Mouse (Mus musculus) adrenal gland, postnatal 4 days (tissue): Measurements from ENCODE around the gene Hras. TPM values are rescaled to one million over a fixed set of nuclear protein-coding genes. Genes with fewer than 3 reads are reported as not detected.

Experiments used
- microRNA-seq: library from miRNA; unstranded; fragments of <30 nt; microRNA quantifications from one replicate; pipeline ENCODE4 v1.2.0, GENCODE M21; 2021
- total RNA-seq, 2 experiments: library from RNA; stranded (reverse); gene quantifications; 2 replicates each; pipeline ENCODE4 v1.2.3; 2021

The Hras gene
- total RNA-seq, 2 experiments from 2014 or later: 88.5 to 96.4 TPM

Small RNAs within 50 kb of the gene (microRNA-seq; reads per million reads assigned to microRNA genes)
- gene Mir210: 507 reads per million, percentile 67 among the genes with 10 or more reads in this experiment

Other genes starting within 250 kb of the Hras start
- gene Ifitm5, start 243.7 kb downstream of the Hras start, total RNA-seq: 1 to 10 TPM; 2.6 to 2.8 TPM
- gene Gm45717, start 238.1 kb downstream of the Hras start, total RNA-seq: not detected
- 100 to 1,000 TPM; 508 to 623 TPM for gene Ifitm2, start 238.0 kb downstream of the Hras start, total RNA-seq
- gene Ifitm1, start 226.8 kb downstream of the Hras start, total RNA-seq: 10 to 100 TPM in 1 of 2 experiments, 1 to 10 TPM in 1; 8.0 to 13.7 TPM
- 100 to 1,000 TPM; 109 to 115 TPM for gene Ifitm3, start 183.2 kb downstream of the Hras start, total RNA-seq
- gene Ifitm6, start 176.1 kb downstream of the Hras start, total RNA-seq: 1 to 10 TPM; 2.1 to 4.5 TPM
- not detected for gene Gm17387, start 164.9 kb downstream of the Hras start, total RNA-seq
- 10 to 100 TPM in 1 of 2 experiments, 1 to 10 TPM in 1; 7.0 to 11.3 TPM for gene B4galnt4, start 132.9 kb downstream of the Hras start, total RNA-seq
- 1 to 10 TPM; 1.6 to 2.2 TPM for gene Pkp3, start 115.8 kb downstream of the Hras start, total RNA-seq
- gene Sigirr, start 93.4 kb downstream of the Hras start, total RNA-seq: 10 to 100 TPM in 1 of 2 experiments, 1 to 10 TPM in 1; 7.0 to 10.3 TPM
- 1 to 10 TPM in 1 of 2 experiments, under 1 TPM in 1; 0.65 to 2.2 TPM for gene Ano9, start 76.2 kb downstream of the Hras start, total RNA-seq
- 10 to 100 TPM; 44.2 to 53.1 TPM for gene Ptdss2, start 71.6 kb downstream of the Hras start, total RNA-seq
- gene Rnh1, start 21.1 kb downstream of the Hras start, total RNA-seq: 100 to 1,000 TPM; 179 to 186 TPM
- 1 to 10 TPM; 8.8 to 9.9 TPM for gene Lrrc56, start 152 bp upstream of the Hras start, total RNA-seq
- 1 to 10 TPM in 1 of 2 experiments, under 1 TPM in 1; 0.82 to 1.0 TPM for gene Lmntd2, start 20.1 kb upstream of the Hras start, total RNA-seq
- gene Rassf7, start 21.9 kb upstream of the Hras start, total RNA-seq: 10 to 100 TPM; 14.7 to 15.1 TPM
- gene Phrf1, start 34.8 kb upstream of the Hras start, total RNA-seq: 10 to 100 TPM; 77.1 to 91.9 TPM
- 1 to 10 TPM; 7.3 to 7.5 TPM for gene Irf7, start 72.5 kb upstream of the Hras start, total RNA-seq
- gene Cdhr5, start 82.8 kb upstream of the Hras start, total RNA-seq: 10 to 100 TPM in 1 of 2 experiments, 1 to 10 TPM in 1; 9.4 to 15.5 TPM
- gene Sct, start 85.1 kb upstream of the Hras start, total RNA-seq: 10 to 100 TPM in 1 of 2 experiments, 1 to 10 TPM in 1; 9.0 to 12.9 TPM
- under 1 TPM; 0.34 to 0.36 TPM for gene Drd4, start 98.0 kb upstream of the Hras start, total RNA-seq
- 10 to 100 TPM; 74.1 to 78.8 TPM for gene Deaf1, start 133.7 kb upstream of the Hras start, total RNA-seq
- 10 to 100 TPM; 34.8 to 36.6 TPM for gene Tmem80, start 133.7 kb upstream of the Hras start, total RNA-seq
- 10 to 100 TPM in 1 of 2 experiments, 1 to 10 TPM in 1; 3.1 to 15.7 TPM for gene Eps8l2, start 144.9 kb upstream of the Hras start, total RNA-seq
- gene Taldo1, start 198.2 kb upstream of the Hras start, total RNA-seq: 100 to 1,000 TPM; 251 to 277 TPM
- 10 to 100 TPM; 44.9 to 50.6 TPM for gene Gatd1, start 220.1 kb upstream of the Hras start, total RNA-seq
- gene Cend1, start 235.5 kb upstream of the Hras start, total RNA-seq: 1 to 10 TPM; 2.7 to 4.8 TPM
- 10 to 100 TPM; 46.9 to 60.3 TPM for gene Slc25a22, start 243.9 kb upstream of the Hras start, total RNA-seq